Mouse (Mus musculus): ENCODE results near the gene Grip1. TPM values are rescaled to one million over a fixed set of nuclear protein-coding genes. Genes with fewer than 3 reads are reported as not detected.

Grip1 gene
- polyA plus RNA-seq, 1 experiment from 2014 or later, result 0.87 TPM

- no peak for DNase-seq (ENCODE audit: low spot score)
- H3K9me3 ChIP-seq (ENCODE audit: low read length), result no peaks in the 10 kb centered on the region
- H3K27me3 ChIP-seq (replicated peaks; ENCODE audit: insufficient read depth, low read length), result no peaks in the 10 kb centered on the region
- no peak overlapping the region for H3K4me2 ChIP-seq (replicated peaks; ENCODE audit: low read depth, low read length)
- WGBS, result 48% methylated on average over 12 of the region's 12 CpGs
- H3K36me3 ChIP-seq (ENCODE audit: insufficient read depth, low read length), result no peaks in the 10 kb centered on the region
- no peak for ATAC-seq
- no peak overlapping the region for H3K27ac ChIP-seq (ENCODE audit: low read length)
- no peak overlapping the region for H3K9ac ChIP-seq (replicated peaks; ENCODE audit: low read depth)
- no peaks in the 10 kb centered on the region for H3K4me1 ChIP-seq (ENCODE audit: insufficient read depth, low read depth, low read length)
- no peak overlapping the region for H3K4me3 ChIP-seq (ENCODE audit: low read depth, low read length)
- no peak for TF ChIP-seq CTCF (IDR thresholded peaks at IDR 0.05)
- TF ChIP-seq EP300 (IDR thresholded peaks at IDR 0.05), result no peak
Measured at GRCm38 (mm10) chr10:119878331-119878730, 424.7 kb downstream of the Grip1 start.

- Histone ChIP-seq H3K27me3 (replicated peaks; ENCODE audit: insufficient read depth, low read length) (no peaks in the 10 kb centered on the region), H3K27ac (ENCODE audit: low read length) (no peak overlapping the region), H3K4me1 (ENCODE audit: insufficient read depth, low read depth, low read length) (no peaks in the 10 kb centered on the region), H3K4me3 (ENCODE audit: low read depth, low read length) (no peak overlapping the region), H3K4me2 (replicated peaks; ENCODE audit: low read depth, low read length) (no peak overlapping the region), H3K9me3 (ENCODE audit: low read length) (no peaks in the 10 kb centered on the region), H3K9ac (replicated peaks; ENCODE audit: low read depth) (no peak overlapping the region), H3K36me3 (ENCODE audit: insufficient read depth, low read length) (no peaks in the 10 kb centered on the region)
- TF ChIP-seq EP300 (IDR thresholded peaks at IDR 0.05) (no peak), CTCF (IDR thresholded peaks at IDR 0.05) (no peak)
- DNase-seq (ENCODE audit: low spot score), result no peak
- WGBS, result 86% methylated on average over 9 of the region's 9 CpGs
- ATAC-seq, result no peak
Measured at GRCm38 (mm10) chr10:119884591-119884990, 431.0 kb downstream of the Grip1 start.

DNA sequence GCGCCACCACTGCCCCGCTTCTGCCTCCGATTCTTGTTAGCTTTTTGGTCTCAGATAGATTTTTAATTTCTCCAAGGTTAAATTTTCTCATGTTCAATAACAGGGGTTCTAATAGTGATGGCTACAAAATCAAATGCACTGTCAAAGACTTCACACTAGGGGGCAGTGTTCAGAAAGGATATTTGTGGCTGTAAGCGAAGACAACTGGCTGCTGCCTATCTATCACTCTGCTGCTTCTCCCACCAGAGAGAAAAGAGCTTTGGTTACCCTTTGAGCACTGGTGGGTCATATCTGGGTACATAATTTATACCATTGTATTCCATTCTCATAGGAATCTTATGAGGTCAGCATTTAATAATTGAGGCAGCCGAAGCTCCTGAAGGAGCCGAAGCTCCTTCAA is 431.9 kb downstream of the Grip1 start:
- TF ChIP-seq CTCF (IDR thresholded peaks at IDR 0.05), result peak; percentile 62
- no peak for TF ChIP-seq EP300 (IDR thresholded peaks at IDR 0.05)
- WGBS, result 79% methylated on average over 6 of the region's 6 CpGs
- Histone ChIP-seq H3K4me1 (ENCODE audit: insufficient read depth, low read depth, low read length) (no peaks in the 10 kb centered on the region), H3K4me2 (replicated peaks; ENCODE audit: low read depth, low read length) (no peak overlapping the region), H3K27ac (ENCODE audit: low read length) (no peak overlapping the region), H3K36me3 (ENCODE audit: insufficient read depth, low read length) (no peaks in the 10 kb centered on the region), H3K27me3 (replicated peaks; ENCODE audit: insufficient read depth, low read length) (no peaks in the 10 kb centered on the region), H3K9me3 (ENCODE audit: low read length) (no peaks in the 10 kb centered on the region), H3K4me3 (ENCODE audit: low read depth, low read length) (no peak overlapping the region), H3K9ac (replicated peaks; ENCODE audit: low read depth) (no peak overlapping the region)
- peak; percentile 34 for DNase-seq (ENCODE audit: low spot score)
- no peak for ATAC-seq

- no peaks in the 10 kb centered on the region for H3K4me1 ChIP-seq (ENCODE audit: insufficient read depth, low read depth, low read length)
- H3K4me2 ChIP-seq (replicated peaks; ENCODE audit: low read depth, low read length), result no peak overlapping the region
- H3K4me3 ChIP-seq (ENCODE audit: low read depth, low read length), result no peak overlapping the region
- no peaks in the 10 kb centered on the region for H3K36me3 ChIP-seq (ENCODE audit: insufficient read depth, low read length)
- DNase-seq (ENCODE audit: low spot score) (no peak), ATAC-seq (no peak)
- WGBS, result 61% methylated on average over 1 of the region's 1 CpGs
- H3K9ac ChIP-seq (replicated peaks; ENCODE audit: low read depth), result no peak overlapping the region
- no peaks in the 10 kb centered on the region for H3K9me3 ChIP-seq (ENCODE audit: low read length)
- H3K27me3 ChIP-seq (replicated peaks; ENCODE audit: insufficient read depth, low read length), result no peaks in the 10 kb centered on the region
- H3K27ac ChIP-seq (ENCODE audit: low read length), result no peak overlapping the region
- TF ChIP-seq CTCF (IDR thresholded peaks at IDR 0.05), result no peak
- no peak for TF ChIP-seq EP300 (IDR thresholded peaks at IDR 0.05)
Measured at GRCm38 (mm10) chr10:119886681-119887080, 433.1 kb downstream of the Grip1 start.

DNA sequence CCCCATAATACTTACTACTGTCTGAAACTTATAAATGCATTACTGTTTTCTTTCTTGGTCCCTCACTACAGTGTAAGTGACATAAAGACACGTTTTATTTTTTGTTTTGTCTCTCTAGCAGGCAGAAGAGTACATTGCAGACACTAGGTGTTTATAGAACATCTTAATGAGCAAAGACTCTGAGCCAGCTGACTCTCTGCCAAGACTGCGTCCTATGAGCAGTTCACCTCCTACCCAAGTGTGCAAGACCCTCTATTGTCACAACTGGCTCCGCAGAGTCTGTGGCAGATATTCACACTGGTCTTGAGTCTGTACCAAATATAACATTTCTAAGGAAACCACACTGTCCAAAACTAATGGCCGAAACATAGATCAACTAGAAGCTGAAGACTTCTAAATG is 449.1 kb downstream of the Grip1 start:
- TF ChIP-seq CTCF (IDR thresholded peaks at IDR 0.05) (no peak), EP300 (IDR thresholded peaks at IDR 0.05) (no peak)
- no peak overlapping the region for H3K27ac ChIP-seq (ENCODE audit: low read length)
- H3K36me3 ChIP-seq (ENCODE audit: insufficient read depth, low read length), result no peaks in the 10 kb centered on the region
- ATAC-seq, result peak; percentile 17; the same call in 1 of the 2 replicates
- no peak overlapping the region for H3K4me3 ChIP-seq (ENCODE audit: low read depth, low read length)
- H3K9ac ChIP-seq (replicated peaks; ENCODE audit: low read depth), result no peak overlapping the region
- WGBS, result 39% methylated on average over 4 of the region's 4 CpGs
- no peaks in the 10 kb centered on the region for H3K9me3 ChIP-seq (ENCODE audit: low read length)
- H3K4me1 ChIP-seq (ENCODE audit: insufficient read depth, low read depth, low read length), result no peaks in the 10 kb centered on the region
- DNase-seq (ENCODE audit: low spot score), result no peak
- no peaks in the 10 kb centered on the region for H3K27me3 ChIP-seq (replicated peaks; ENCODE audit: insufficient read depth, low read length)
- no peak overlapping the region for H3K4me2 ChIP-seq (replicated peaks; ENCODE audit: low read depth, low read length)

DNA sequence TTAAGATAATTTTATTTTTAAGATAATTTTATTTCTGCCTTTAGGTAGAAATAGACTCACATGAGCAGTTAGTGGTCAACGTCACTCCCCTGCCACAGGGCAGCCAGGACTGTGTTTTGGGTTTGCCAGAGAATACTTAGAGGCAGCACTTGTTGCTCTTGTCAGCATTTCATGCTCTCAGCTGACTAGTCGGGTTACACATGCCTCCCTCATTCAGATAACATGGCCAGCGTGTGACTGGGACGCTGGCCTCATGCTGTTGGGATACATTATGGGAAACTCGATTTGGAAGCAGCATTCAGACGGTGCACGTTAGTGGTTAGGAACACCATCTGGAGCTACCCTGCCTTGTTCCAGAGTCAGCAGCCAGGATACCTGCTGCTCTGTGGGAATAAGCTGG is 453.2 kb downstream of the Grip1 start:
- Histone ChIP-seq H3K4me1 (ENCODE audit: insufficient read depth, low read depth, low read length) (no peaks in the 10 kb centered on the region), H3K4me2 (replicated peaks; ENCODE audit: low read depth, low read length) (no peak overlapping the region), H3K36me3 (ENCODE audit: insufficient read depth, low read length) (no peaks in the 10 kb centered on the region), H3K4me3 (ENCODE audit: low read depth, low read length) (no peak overlapping the region), H3K27ac (ENCODE audit: low read length) (no peak overlapping the region), H3K9me3 (ENCODE audit: low read length) (no peaks in the 10 kb centered on the region), H3K9ac (replicated peaks; ENCODE audit: low read depth) (no peak overlapping the region), H3K27me3 (replicated peaks; ENCODE audit: insufficient read depth, low read length) (no peaks in the 10 kb centered on the region)
- TF ChIP-seq EP300 (IDR thresholded peaks at IDR 0.05), result no peak
- TF ChIP-seq CTCF (IDR thresholded peaks at IDR 0.05), result no peak
- WGBS, result 78% methylated on average over 7 of the region's 7 CpGs
- no peak for ATAC-seq
- no peak for DNase-seq (ENCODE audit: low spot score)

DNA sequence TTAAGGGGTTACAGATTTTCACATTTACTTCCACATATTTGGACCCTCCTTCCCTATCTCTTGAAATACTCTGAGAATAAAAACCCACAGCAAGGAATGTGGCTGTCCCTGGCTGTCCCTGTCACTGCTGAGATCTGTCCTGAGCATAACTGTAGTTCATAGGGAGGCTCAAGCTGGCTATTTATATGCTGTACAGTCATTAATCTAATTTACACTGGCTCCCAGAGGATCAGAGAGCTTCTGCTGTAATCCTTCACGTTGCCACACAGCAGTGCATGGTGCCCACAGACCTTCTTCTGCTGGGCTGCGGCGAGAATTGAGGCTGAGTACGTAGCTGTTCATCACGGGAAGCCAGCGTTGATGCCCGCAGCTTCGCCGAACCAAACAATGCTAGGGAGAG is 464.4 kb downstream of the Grip1 start:
- WGBS, result 92% methylated on average over 9 of the region's 9 CpGs
- DNase-seq (ENCODE audit: low spot score), result no peak

More for the DNA sequence above, 464.4 kb downstream of the Grip1 start:
- no peaks in the 10 kb centered on the region for H3K9me3 ChIP-seq (ENCODE audit: low read length)
- no peak overlapping the region for H3K9ac ChIP-seq (replicated peaks; ENCODE audit: low read depth)
- no peaks in the 10 kb centered on the region for H3K4me1 ChIP-seq (ENCODE audit: insufficient read depth, low read depth, low read length)
- H3K4me3 ChIP-seq (ENCODE audit: low read depth, low read length), result no peak overlapping the region
- ATAC-seq, result no peak
- no peaks in the 10 kb centered on the region for H3K36me3 ChIP-seq (ENCODE audit: insufficient read depth, low read length)
- TF ChIP-seq CTCF (IDR thresholded peaks at IDR 0.05), result no peak
- no peak for TF ChIP-seq EP300 (IDR thresholded peaks at IDR 0.05)
- no peak overlapping the region for H3K27ac ChIP-seq (ENCODE audit: low read length)
- H3K4me2 ChIP-seq (replicated peaks; ENCODE audit: low read depth, low read length), result no peak overlapping the region
- H3K27me3 ChIP-seq (replicated peaks; ENCODE audit: insufficient read depth, low read length), result no peaks in the 10 kb centered on the region
